In genomic region chr6:15793602-15794345, GRCm38 (mm10) we compare ENCODE assay signal across 7 mouse cellular contexts.
DNase-seq lines count a peak whose midpoint lies in the region; ATAC-seq and TF ChIP-seq lines count a peak whose summit lies in the region.

No protein-coding gene starts in this region.

- no peaks in the 10 kb centered on the region for H3K27me3 ChIP-seq in heart, embryonic 16.5 days (ENCODE audit: control insufficient read depth, insufficient read depth, low read length)
- H3K27me3 ChIP-seq in lung, postnatal 0 days (replicated peaks; ENCODE audit: insufficient read depth, low read length): no peaks in the 10 kb centered on the region
- no peaks in the 10 kb centered on the region for H3K27me3 ChIP-seq in forebrain, embryonic 10.5 days (ENCODE audit: poor library complexity, severe bottlenecking)

- DNase-seq in CD4-positive, CD25-positive, alpha-beta regulatory T cell, adult 2 months (ENCODE audit: low read depth, low spot score): peak; percentile 65
- peak; percentile 40 to 45 for DNase-seq in adrenal gland, adult 18-20 months (ENCODE audit: low spot score in 2 of 2)
- DNase-seq in lung, postnatal 0 days (ENCODE audit: low spot score): peak; percentile 66
- DNase-seq in forebrain, embryonic 10.5 days (ENCODE audit: extremely low spot score, low spot score): no peak
- no peak for DNase-seq in layer of hippocampus, adult 9-11 months
- no peak for DNase-seq in T-cell, adult 2 months (ENCODE audit: low spot score)

- H3K9me3 ChIP-seq in heart, embryonic 16.5 days (replicated peaks; ENCODE audit: control insufficient read depth, low read length): no peaks in the 10 kb centered on the region
- no peaks in the 10 kb centered on the region for H3K9me3 ChIP-seq in lung, postnatal 0 days (ENCODE audit: low read length)
- no peaks in the 10 kb centered on the region for H3K9me3 ChIP-seq in forebrain, embryonic 10.5 days

- H3K27ac ChIP-seq in heart, embryonic 16.5 days (ENCODE audit: low read length): peak overlapping the region; percentile 68
- H3K27ac ChIP-seq in lung, postnatal 0 days (ENCODE audit: low read length): peak overlapping the region; percentile 39; the same call in 1 of the 2 replicates
- H3K27ac ChIP-seq in forebrain, embryonic 10.5 days: no peak overlapping the region

- H3K36me3 ChIP-seq in heart, embryonic 16.5 days (ENCODE audit: control insufficient read depth, insufficient read depth): no peaks in the 10 kb centered on the region; the same call in 1 of the 2 replicates
- no peaks in the 10 kb centered on the region for H3K36me3 ChIP-seq in lung, postnatal 0 days (ENCODE audit: insufficient read depth, low read length)
- H3K36me3 ChIP-seq in forebrain, embryonic 10.5 days (replicated peaks): no peaks in the 10 kb centered on the region

- peaks cover 5% of the 10 kb centered on the region; the same call in 1 of the 2 replicates for H3K4me1 ChIP-seq in heart, embryonic 16.5 days (ENCODE audit: control insufficient read depth, insufficient read depth, low read length)
- H3K4me1 ChIP-seq in lung, postnatal 0 days (ENCODE audit: insufficient read depth, low read depth, low read length): peaks cover 9% of the 10 kb centered on the region
- H3K4me1 ChIP-seq in forebrain, embryonic 10.5 days: peaks cover 23% of the 10 kb centered on the region

- 0 out of 2 replicates have a peak overlapping the region, but pooled peaks have one; percentile 17 for H3K9ac ChIP-seq in heart, embryonic 16.5 days (ENCODE audit: low read length)
- no peak overlapping the region for H3K9ac ChIP-seq in lung, postnatal 0 days (replicated peaks; ENCODE audit: low read depth)

- no peak for ATAC-seq in heart, embryonic 16.5 days (replicated peaks; ENCODE audit: extremely low read depth, insufficient read depth, low FRiP score)
- ATAC-seq in lung, postnatal 0 days: 0 out of 2 replicates have a peak, but pooled peaks have one; percentile 3

- peak overlapping the region; percentile 16; the same call in 1 of the 2 replicates for H3K4me3 ChIP-seq in heart, embryonic 16.5 days (ENCODE audit: low read length)
- H3K4me3 ChIP-seq in lung, postnatal 0 days (ENCODE audit: low read depth, low read length): peak overlapping the region; percentile 19; the same call in 1 of the 2 replicates
- H3K4me3 ChIP-seq in forebrain, embryonic 10.5 days: no peak overlapping the region

- no peak for TF ChIP-seq CTCF in lung, postnatal 0 days (IDR thresholded peaks at IDR 0.05)

- peak overlapping the region; percentile 53 for H3K4me2 ChIP-seq in heart, embryonic 16.5 days (ENCODE audit: low read depth, low read length)
- peak overlapping the region; percentile 31 for H3K4me2 ChIP-seq in lung, postnatal 0 days (replicated peaks; ENCODE audit: low read depth, low read length)

- WGBS in heart, embryonic 16.5 days: 58% methylated on average over 8 of the region's 8 CpGs
- WGBS in lung, postnatal 0 days: 32% methylated on average over 8 of the region's 8 CpGs
- 85% methylated on average over 8 of the region's 8 CpGs for WGBS in forebrain, embryonic 10.5 days

- no peak for TF ChIP-seq EP300 in lung, postnatal 0 days (IDR thresholded peaks at IDR 0.05)

Comparison
In these comparisons a context has a peak if more than half of its experiments do, and no peak if none do; other contexts are left out.
1. DNase-seq: peak in CD4-positive, CD25-positive, alpha-beta regulatory T cell, adult 2 months (single experiment), adrenal gland, adult 18-20 months (2 of 2) and lung, postnatal 0 days (single experiment); none in forebrain, embryonic 10.5 days (single experiment), layer of hippocampus, adult 9-11 months (single experiment) and T-cell, adult 2 months (single experiment).